Mouse (Mus musculus) MEL (cell line): Measurements from ENCODE around the gene Gstm7. TPM values are rescaled to one million over a fixed set of nuclear protein-coding genes. Genes with fewer than 3 reads are reported as not detected.

Experiments used
- DNase-seq: peaks from one replicate; pipeline ENCODE4 v3.0.0; 2011; ENCODE audit warnings: low read depth, low spot score
- H3K27ac ChIP-seq: 2 replicates; pipeline ENCODE4 v1.5.1; 2012; ENCODE audit warnings: low read depth, mild to moderate bottlenecking, control low read depth, low read length, moderate library complexity; ENCODE audit not compliant: control insufficient read depth
- H3K27me3 ChIP-seq, 2 experiments: fragments of 150-350 bp in 1 of 2; sonication (generic) in 1 of 2; 2 replicates each; pipeline ENCODE4 v1.6.1; 2012; ENCODE audit warnings: low read length in 2 of 2, mild to moderate bottlenecking in 2 of 2, improper control_type of control experiment in 1 of 2, moderate library complexity in 1 of 2; ENCODE audit not compliant: insufficient read depth in 2 of 2, control insufficient read depth in 1 of 2
- H3K36me3 ChIP-seq, 2 experiments: 2 replicates each; pipeline ENCODE4 v1.6.1; 2012 to 2014; ENCODE audit warnings: low read length in 2 of 2, improper control_type of control experiment in 1 of 2, inconsistent platforms in 1 of 2, mild to moderate bottlenecking in 1 of 2; ENCODE audit not compliant: insufficient read depth in 2 of 2, control insufficient read depth in 1 of 2
- H3K4me1 ChIP-seq, 2 experiments: fragments of 150-350 bp in 1 of 2; sonication (generic) in 1 of 2; 2 replicates each; pipeline ENCODE4 v1.6.1; 2012; ENCODE audit warnings: low read length in 2 of 2, improper control_type of control experiment in 1 of 2, mild to moderate bottlenecking in 1 of 2; ENCODE audit not compliant: insufficient read depth in 2 of 2, control insufficient read depth in 1 of 2
- H3K4me3 ChIP-seq, 2 experiments: fragments of 150-350 bp in 1 of 2; sonication (generic) in 1 of 2; 2 replicates each; pipeline ENCODE4 v1.5.1; 2012; ENCODE audit warnings: low read depth in 2 of 2, low read length in 2 of 2, mild to moderate bottlenecking in 2 of 2, moderate library complexity in 2 of 2, control low read depth in 1 of 2, improper control_type of control experiment in 1 of 2; ENCODE audit not compliant: control insufficient read depth in 1 of 2, insufficient read depth in 1 of 2
- H3K79me2 ChIP-seq: 2 replicates; pipeline ENCODE4 v1.6.1; 2012; ENCODE audit warnings: mild to moderate bottlenecking, low read length, moderate library complexity; ENCODE audit not compliant: control insufficient read depth, poor library complexity, insufficient read depth
- H3K9ac ChIP-seq: 2 replicates; pipeline ENCODE4 v1.6.1; 2012; ENCODE audit warnings: low read depth, mild to moderate bottlenecking, control low read depth, low read length, moderate library complexity; ENCODE audit not compliant: control insufficient read depth, poor library complexity, severe bottlenecking
- H3K9me3 ChIP-seq: fragments of 150-350 bp; sonication (generic); replicated peaks from 2 replicates; pipeline ENCODE4 v1.6.1; 2012; ENCODE audit warnings: mild to moderate bottlenecking, low read length, improper control_type of control experiment, moderate library complexity; ENCODE audit not compliant: insufficient read depth
- E2F4 ChIP-seq: IDR thresholded peaks from 2 replicates; pipeline ENCODE4 v1.6.1; 2011; ENCODE audit warnings: low read depth, low read length, improper control_type of control experiment, borderline replicate concordance
- EP300 ChIP-seq, 2 experiments: IDR thresholded peaks; 2 replicates each; pipeline ENCODE4 v1.6.1; 2011; ENCODE audit warnings: improper control_type of control experiment in 2 of 2, low read length in 2 of 2, low read depth in 1 of 2, mild to moderate bottlenecking in 1 of 2
- GABPA ChIP-seq: IDR thresholded peaks from 2 replicates; pipeline ENCODE4 v1.6.1; 2012; ENCODE audit warnings: low read depth, mild to moderate bottlenecking, inconsistent platforms, low read length, improper control_type of control experiment, moderate library complexity
- MXI1 ChIP-seq: IDR thresholded peaks from 2 replicates; pipeline ENCODE4 v1.6.1; 2011; ENCODE audit warnings: mild to moderate bottlenecking, low read depth, low read length, improper control_type of control experiment
- MYB ChIP-seq: IDR thresholded peaks from 2 replicates; pipeline ENCODE4 v1.6.1; 2011; ENCODE audit warnings: mild to moderate bottlenecking, low read depth, low read length, improper control_type of control experiment
- MYC ChIP-seq: IDR thresholded peaks from 2 replicates; pipeline ENCODE4 v1.6.1; 2011; ENCODE audit warnings: low read depth, mild to moderate bottlenecking, low read length, improper control_type of control experiment, moderate library complexity
- NELFE ChIP-seq: IDR thresholded peaks from 2 replicates; pipeline ENCODE4 v1.6.1; 2011; ENCODE audit warnings: low read depth, low read length, improper control_type of control experiment
- NRF1 ChIP-seq: IDR thresholded peaks from 2 replicates; pipeline ENCODE4 v1.6.1; 2014; ENCODE audit warnings: low read depth, mild to moderate bottlenecking, inconsistent platforms, low read length, improper control_type of control experiment, moderate library complexity; ENCODE audit not compliant: poor library complexity, insufficient read depth, severe bottlenecking
- POLR2A ChIP-seq, 2 experiments: IDR thresholded peaks; 2 replicates each; pipeline ENCODE4 v1.6.1; 2011 to 2012; ENCODE audit warnings: low read length in 2 of 2, mild to moderate bottlenecking in 2 of 2, control low read depth in 1 of 2, improper control_type of control experiment in 1 of 2, low read depth in 1 of 2, moderate library complexity in 1 of 2; ENCODE audit not compliant: control insufficient read depth in 1 of 2, insufficient read depth in 1 of 2, poor library complexity in 1 of 2
- POLR2AphosphoS5 ChIP-seq: IDR thresholded peaks from 2 replicates; pipeline ENCODE4 v1.6.1; 2012; ENCODE audit warnings: low read depth, borderline replicate concordance, mild to moderate bottlenecking, inconsistent platforms, low read length, moderate library complexity, mixed read lengths
- TAL1 ChIP-seq: IDR thresholded peaks from 2 replicates; pipeline ENCODE4 v1.6.1; 2012; ENCODE audit warnings: mild to moderate bottlenecking, inconsistent platforms, low read length, moderate library complexity, mixed read lengths
- UBTF ChIP-seq: IDR thresholded peaks from 2 replicates; pipeline ENCODE4 v1.6.1; 2012; ENCODE audit warnings: low read depth, mild to moderate bottlenecking, inconsistent platforms, low read length, improper control_type of control experiment, moderate library complexity, borderline replicate concordance; ENCODE audit not compliant: insufficient read depth
- USF1 ChIP-seq: IDR thresholded peaks from 2 replicates; pipeline ENCODE4 v1.6.1; 2014; ENCODE audit warnings: low read depth, mild to moderate bottlenecking, inconsistent platforms, low read length, improper control_type of control experiment, moderate library complexity
- ZKSCAN1 ChIP-seq: IDR thresholded peaks from 2 replicates; pipeline ENCODE4 v1.6.1; 2012; ENCODE audit warnings: low read depth, mild to moderate bottlenecking, inconsistent platforms, low read length, improper control_type of control experiment, moderate library complexity
- ZNF384 ChIP-seq: IDR thresholded peaks from 2 replicates; pipeline ENCODE4 v1.6.1; 2012; ENCODE audit warnings: low read depth, mild to moderate bottlenecking, inconsistent platforms, low read length, improper control_type of control experiment
- polyA plus RNA-seq, 2 experiments: library from polyadenylated mRNA; stranded (reverse) in 1 of 2; unstranded in 1 of 2; fragments of >175 nt in 1 of 2; fragments of >200 nt in 1 of 2; gene quantifications; 2 replicates each; pipeline versions ENCODE4 v1.2.1 to v1.2.4; 2012; ENCODE audit warnings: low replicate concordance in 2 of 2, low read depth in 1 of 2; ENCODE audit not compliant: insufficient read length in 2 of 2, insufficient read depth in 1 of 2, missing spikeins in 1 of 2
- total RNA-seq: library from RNA; depleted of rRNA; stranded (reverse); fragments of 300-350 nt; gene quantifications from 2 replicates; pipeline ENCODE4 v1.2.3, GENCODE M21; 2012; rRNA removed

The Gstm7 gene
- total and polyA plus RNA-seq, 3 experiments: 0.24 TPM; not detected in 2

DNA sequence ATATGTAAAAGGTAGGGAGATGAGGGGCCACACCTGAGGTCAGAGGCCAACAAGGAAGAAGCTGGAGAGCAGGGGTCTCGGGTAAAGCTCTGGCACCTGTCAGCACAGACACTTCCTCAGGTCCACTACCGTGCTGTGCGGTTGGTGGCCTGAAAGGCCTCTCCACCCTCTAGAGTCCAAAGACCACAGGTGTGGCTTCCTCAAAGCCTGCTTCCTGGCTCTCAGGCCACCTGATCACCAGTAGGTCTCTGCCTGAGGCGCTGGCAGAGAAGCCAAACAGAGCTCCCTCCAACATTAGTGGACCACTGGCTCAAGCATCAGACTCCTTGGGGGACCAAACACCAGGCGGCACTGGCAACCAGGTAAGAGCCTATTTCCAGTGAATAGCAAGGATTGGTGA lies 54.6 kb downstream of the Gstm7 start, which contains the start of gene Eps8l3:
Gene Eps8l3, plus strand, starts transcription at position 225 of the 400 bp plus-strand sequence.
- no peak within 1 kb of the TSS for H3K9ac ChIP-seq
- no peak for DNase-seq
- no peaks in the 10 kb centered on the region for H3K79me2 ChIP-seq
- TF ChIP-seq EP300 (IDR thresholded peaks at IDR 0.05; ENCODE audit: low read depth in 1 of 2, low read length in 2 of 2): no peak
- no peak for TF ChIP-seq UBTF
- TF ChIP-seq MXI1: no peak
- TF ChIP-seq ZKSCAN1: no peak
- TF ChIP-seq NELFE: no peak
- no peak for TF ChIP-seq POLR2AphosphoS5
- no peak for TF ChIP-seq MYB
- TF ChIP-seq USF1: no peak
- no peak for TF ChIP-seq MYC
- TF ChIP-seq E2F4: no peak
- TF ChIP-seq ZNF384: no peak
- no peak for TF ChIP-seq GABPA
- TF ChIP-seq TAL1: no peak
- no peak for TF ChIP-seq POLR2A (IDR thresholded peaks at IDR 0.05; ENCODE audit: control insufficient read depth in 1 of 2, insufficient read depth in 1 of 2, low read depth in 1 of 2, low read length in 2 of 2, poor library complexity in 1 of 2)
- no peak for TF ChIP-seq NRF1
- H3K4me1 ChIP-seq: peaks cover 0 to 3% of the 10 kb centered on the region in 2 experiments; a peak in 1 of 4 replicates
- H3K9me3 ChIP-seq: no peaks in the 10 kb centered on the region
- no peak within 1 kb of the TSS for H3K4me3 ChIP-seq
- peaks cover 0 to 2% of the 10 kb centered on the region in 2 experiments; a peak in 3 of 4 replicates for H3K27me3 ChIP-seq
- H3K27ac ChIP-seq: no peak within 1 kb of the TSS
- no peaks in the 10 kb centered on the region for H3K36me3 ChIP-seq

Other genes starting within 250 kb of the Gstm7 start
- gene Ahcyl1, start 235.3 kb downstream of the Gstm7 start, total RNA-seq: 28.0 and 32.4 TPM in 2 replicates
- 100 to 1,000 TPM; 104 to 105 TPM for gene Ahcyl1, start 235.3 kb downstream of the Gstm7 start, polyA plus RNA-seq
- 0.10 and 0.12 TPM in 2 replicates for gene Csf1, start 171.3 kb downstream of the Gstm7 start, total RNA-seq
- under 1 TPM in 1 of 2 experiments, not detected in 1; 0.19 TPM for gene Csf1, start 171.3 kb downstream of the Gstm7 start, polyA plus RNA-seq
- 0.07 and 0.12 TPM in 2 replicates for gene Eps8l3, start 54.6 kb downstream of the Gstm7 start, total RNA-seq
- not detected for gene Eps8l3, start 54.6 kb downstream of the Gstm7 start, polyA plus RNA-seq
- gene Gstm5, start 36.0 kb downstream of the Gstm7 start, total RNA-seq: 115 and 134 TPM in 2 replicates
- gene Gstm5, start 36.0 kb downstream of the Gstm7 start, polyA plus RNA-seq: 100 to 1,000 TPM in 1 of 2 experiments, not detected in 1; 164 TPM
- not detected in 2 replicates for gene Gstm6, start 11.9 kb upstream of the Gstm7 start, total RNA-seq
- under 1 TPM in 1 of 2 experiments, not detected in 1; 0.13 TPM for gene Gstm6, start 11.9 kb upstream of the Gstm7 start, polyA plus RNA-seq
- gene Gstm3, start 37.5 kb upstream of the Gstm7 start, total RNA-seq: not detected in 2 replicates
- gene Gstm3, start 37.5 kb upstream of the Gstm7 start, polyA plus RNA-seq: under 1 TPM in 1 of 2 experiments, not detected in 1; 0.06 TPM
- gene Gstm2, start 54.6 kb upstream of the Gstm7 start, total RNA-seq: not detected in 2 replicates
- gene Gstm2, start 54.6 kb upstream of the Gstm7 start, polyA plus RNA-seq: not detected
- gene Gstm1, start 86.2 kb upstream of the Gstm7 start, total RNA-seq: 0.20 and 0.31 TPM in 2 replicates
- gene Gstm1, start 86.2 kb upstream of the Gstm7 start, polyA plus RNA-seq: 1 to 10 TPM in 1 of 2 experiments, not detected in 1; 6.7 TPM
- 1.3 and 1.4 TPM in 2 replicates for gene Gstm4, start 113.1 kb upstream of the Gstm7 start, total RNA-seq
- 1 to 10 TPM in 1 of 2 experiments, not detected in 1; 7.4 TPM for gene Gstm4, start 113.1 kb upstream of the Gstm7 start, polyA plus RNA-seq
- gene Ampd2, start 154.8 kb upstream of the Gstm7 start, total RNA-seq: 54.9 and 69.1 TPM in 2 replicates
- 100 to 1,000 TPM in 1 of 2 experiments, not detected in 1; 201 TPM for gene Ampd2, start 154.8 kb upstream of the Gstm7 start, polyA plus RNA-seq
- 4.7 and 6.4 TPM in 2 replicates for gene Gnat2, start 161.0 kb upstream of the Gstm7 start, total RNA-seq
- gene Gnat2, start 161.0 kb upstream of the Gstm7 start, polyA plus RNA-seq: 10 to 100 TPM in 1 of 2 experiments, not detected in 1; 12.4 TPM
- 92.1 and 111 TPM in 2 replicates for gene Gnai3, start 214.3 kb upstream of the Gstm7 start, total RNA-seq
- 10 to 100 TPM; 74.2 to 96.4 TPM for gene Gnai3, start 214.3 kb upstream of the Gstm7 start, polyA plus RNA-seq
- 0.04 and 0.07 TPM in 2 replicates for gene Gpr61, start 223.1 kb upstream of the Gstm7 start, total RNA-seq
- under 1 TPM in 1 of 2 experiments, not detected in 1; 0.07 TPM for gene Gpr61, start 223.1 kb upstream of the Gstm7 start, polyA plus RNA-seq